Mouse (Mus musculus) kidney, postnatal 0 days (tissue): ENCODE measurements at regions not wholly inside any gene's neighbourhood (a gene's known extent, or its start where the extent isn't known, plus 50 kb on each side); places are given as distances from the start of the nearest gene placed in this dataset.
"Not testable (repeated sequence)": the region's sequence is repeated elsewhere in the genome, so short reads cannot be mapped to it uniquely, and the experiment has no call there.

Experiments
- ATAC-seq: fragments of 200-750 bp; cut with Nextera tagmentation; replicated peaks from 2 replicates; pipeline ENCODE4 v1.8.0; 2017; ENCODE audit warnings: low read depth, moderate number of reproducible peaks, moderate TSS enrichment, moderate library complexity; ENCODE audit not compliant: low FRiP score
- DNase-seq: peaks from one replicate; pipeline ENCODE4 v3.0.0-alpha.2; 2016; ENCODE audit warnings: low spot score
- H3K27ac ChIP-seq: fragments of 300-500 bp; sonication (generic); 2 replicates; pipeline ENCODE4 v1.5.1; 2014; ENCODE audit warnings: mild to moderate bottlenecking
- H3K27me3 ChIP-seq: fragments of 300-500 bp; sonication (generic); 2 replicates; pipeline ENCODE4 v1.6.1; 2014; ENCODE audit warnings: low read length, mixed read lengths; ENCODE audit not compliant: insufficient read depth
- H3K36me3 ChIP-seq: fragments of 300-500 bp; sonication (generic); 2 replicates; pipeline ENCODE4 v1.6.1; 2014; ENCODE audit warnings: low read length, mixed read lengths; ENCODE audit not compliant: insufficient read depth
- H3K4me1 ChIP-seq: fragments of 300-500 bp; sonication (generic); replicated peaks from 2 replicates; pipeline ENCODE4 v1.6.1; 2014; ENCODE audit warnings: antibody characterized with exemption, low read length, mixed read lengths; ENCODE audit not compliant: insufficient read depth
- H3K4me2 ChIP-seq: fragments of 300-500 bp; sonication (generic); 2 replicates; pipeline ENCODE4 v1.6.1; 2014; ENCODE audit warnings: mild to moderate bottlenecking, low read length, moderate library complexity, mixed read lengths
- H3K4me3 ChIP-seq: fragments of 300-500 bp; sonication (generic); replicated peaks from 2 replicates; pipeline ENCODE4 v1.5.1; 2014; ENCODE audit warnings: low read depth, low read length
- H3K9ac ChIP-seq: fragments of 300-500 bp; sonication (generic); 2 replicates; pipeline ENCODE4 v1.6.1; 2014; ENCODE audit warnings: low read depth, low read length
- H3K9me3 ChIP-seq: fragments of 300-500 bp; sonication (generic); replicated peaks from 2 replicates; pipeline ENCODE4 v1.6.1; 2016; ENCODE audit warnings: low read length, inconsistent platforms, mixed read lengths
- CTCF ChIP-seq: IDR thresholded peaks from 2 replicates; pipeline ENCODE4 v1.5.1; 2016; ENCODE audit warnings: antibody characterized with exemption, low read depth, mild to moderate bottlenecking, moderate library complexity
- WGBS: fragments of 180-500 bp; shearing (Covaris S2); extraction: QIAGEN DNeasy Blood & Tissue Kit; methylation state at CpG from one replicate; pipeline ENCODE4 v1.1.7; 2014; 5-methylcytosine and 5-hydroxymethylcytosine counted together

DNA sequence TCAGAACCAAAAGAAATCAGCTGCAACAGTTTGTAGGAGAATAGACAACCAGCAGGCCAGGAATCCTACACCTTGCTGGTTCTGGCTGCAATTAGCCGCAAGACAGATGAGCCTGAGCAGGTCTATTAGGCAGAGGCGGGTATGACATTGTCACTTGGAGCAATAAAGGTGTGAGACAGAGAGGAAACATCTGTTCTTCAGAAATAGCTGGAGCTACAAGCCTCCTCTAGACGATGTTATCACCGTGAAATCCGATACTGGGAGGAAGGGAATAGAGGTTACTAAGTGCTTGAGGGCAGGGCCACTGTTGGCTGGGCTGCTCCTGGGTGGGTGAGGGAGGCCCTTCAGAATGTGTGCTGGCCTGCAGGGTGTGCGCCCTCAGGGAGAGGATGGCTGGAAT is 135.8 kb upstream of the Sulf2 start:
- Histone ChIP-seq H3K9ac (no peak overlapping the region), H3K36me3 (no peaks in the 10 kb centered on the region), H3K4me1 (peaks cover 23% of the 10 kb centered on the region), H3K27me3 (no peaks in the 10 kb centered on the region), H3K4me3 (no peak overlapping the region), H3K9me3 (no peaks in the 10 kb centered on the region), H3K4me2 (no peak overlapping the region), H3K27ac (no peak overlapping the region)
- TF ChIP-seq CTCF, result no peak
- DNase-seq (peak; percentile 92), ATAC-seq (peak; percentile 81; the same call in 1 of the 2 replicates)
- WGBS, result 12% methylated on average over 6 of the region's 6 CpGs

DNA sequence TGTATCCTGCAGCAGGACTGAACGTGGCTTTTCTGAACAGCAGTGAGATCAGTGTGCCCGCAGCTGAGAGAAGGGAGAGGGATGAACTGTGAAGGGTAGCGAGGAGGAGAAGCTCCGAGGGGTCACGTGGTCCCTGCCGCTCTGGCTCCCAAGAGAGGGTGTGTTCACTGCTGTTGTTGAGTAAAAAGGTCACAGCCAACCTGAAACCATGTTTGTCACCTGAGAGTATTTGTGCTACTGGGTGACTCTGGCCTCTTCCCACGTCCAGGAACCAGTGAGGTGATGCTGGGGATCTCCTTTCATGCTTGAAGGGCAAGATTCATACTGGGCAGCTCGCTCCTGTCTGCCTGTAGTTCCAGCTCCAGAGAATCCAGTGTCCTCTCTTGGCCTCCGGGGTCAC is 135.4 kb upstream of the Sulf2 start:
- H3K4me1 ChIP-seq, result peaks cover 23% of the 10 kb centered on the region
- H3K4me3 ChIP-seq, result no peak overlapping the region
- DNase-seq, result peak; percentile 79
- no peaks in the 10 kb centered on the region for H3K27me3 ChIP-seq
- H3K27ac ChIP-seq, result no peak overlapping the region
- H3K4me2 ChIP-seq, result no peak overlapping the region
- no peaks in the 10 kb centered on the region for H3K9me3 ChIP-seq
- H3K9ac ChIP-seq, result no peak overlapping the region
- peak; percentile 27; the same call in 1 of the 2 replicates for ATAC-seq
- WGBS, result 30% methylated on average over 9 of the region's 9 CpGs
- no peaks in the 10 kb centered on the region for H3K36me3 ChIP-seq
- no peak for TF ChIP-seq CTCF

DNA sequence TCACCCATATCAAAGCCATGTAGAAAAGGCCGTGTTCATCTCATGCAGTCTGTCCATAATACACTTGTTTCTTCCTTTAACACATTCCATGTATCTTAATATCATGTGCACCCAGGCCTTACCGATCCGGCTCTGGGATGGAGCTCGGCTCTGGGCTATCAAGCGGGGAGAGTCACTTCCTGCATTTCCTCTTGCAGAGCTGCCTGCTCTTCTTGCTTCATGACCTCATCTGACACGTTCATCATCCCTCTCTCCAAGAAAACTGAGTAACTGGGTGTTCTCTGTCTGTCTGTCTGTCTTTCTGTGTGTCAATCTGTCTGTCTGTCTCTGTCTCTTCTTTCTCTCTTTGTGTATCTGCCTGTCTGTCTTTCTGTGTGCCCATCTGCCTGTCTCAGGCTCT is 133.7 kb upstream of the Sulf2 start:
- DNase-seq (peak; percentile 49), ATAC-seq (no peak)
- no peak overlapping the region for H3K4me3 ChIP-seq
- H3K4me1 ChIP-seq, result peaks cover 19% of the 10 kb centered on the region
- H3K4me2 ChIP-seq, result no peak overlapping the region
- no peaks in the 10 kb centered on the region for H3K36me3 ChIP-seq
- H3K27ac ChIP-seq, result no peak overlapping the region
- TF ChIP-seq CTCF, result no peak
- no peak overlapping the region for H3K9ac ChIP-seq
- 39% methylated on average over 6 of the region's 6 CpGs for WGBS
- no peaks in the 10 kb centered on the region for H3K27me3 ChIP-seq
- no peaks in the 10 kb centered on the region for H3K9me3 ChIP-seq

DNA sequence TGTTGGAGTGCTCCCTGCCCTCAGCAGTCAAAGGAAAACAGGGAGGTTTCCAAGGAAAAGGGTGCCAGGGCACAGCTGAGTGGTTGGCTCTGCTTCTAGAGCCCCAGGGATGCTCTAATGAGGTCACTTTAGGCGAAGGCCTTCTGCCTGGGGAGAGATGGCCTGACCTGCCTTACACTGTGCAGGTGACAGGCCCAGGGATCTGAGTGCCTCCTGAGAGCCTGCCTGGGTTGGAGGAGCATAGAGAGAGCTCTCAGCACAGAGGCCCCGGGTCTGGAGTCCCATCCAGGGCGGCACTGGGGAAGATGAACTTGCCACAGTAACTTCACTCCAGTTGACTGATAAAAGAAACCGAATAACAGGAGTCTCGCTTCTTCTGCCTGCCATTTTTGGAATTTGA is 125.7 kb upstream of the Sulf2 start:
- not testable (repeated sequence) for H3K4me1 ChIP-seq, H3K9ac ChIP-seq, DNase-seq, H3K9me3 ChIP-seq, H3K27ac ChIP-seq, H3K27me3 ChIP-seq, H3K4me2 ChIP-seq, H3K4me3 ChIP-seq, H3K36me3 ChIP-seq
- WGBS, result no CpG with 5 or more reads among the region's 5 CpGs
- ATAC-seq, result peak; percentile 43; the same call in 1 of the 2 replicates

DNA sequence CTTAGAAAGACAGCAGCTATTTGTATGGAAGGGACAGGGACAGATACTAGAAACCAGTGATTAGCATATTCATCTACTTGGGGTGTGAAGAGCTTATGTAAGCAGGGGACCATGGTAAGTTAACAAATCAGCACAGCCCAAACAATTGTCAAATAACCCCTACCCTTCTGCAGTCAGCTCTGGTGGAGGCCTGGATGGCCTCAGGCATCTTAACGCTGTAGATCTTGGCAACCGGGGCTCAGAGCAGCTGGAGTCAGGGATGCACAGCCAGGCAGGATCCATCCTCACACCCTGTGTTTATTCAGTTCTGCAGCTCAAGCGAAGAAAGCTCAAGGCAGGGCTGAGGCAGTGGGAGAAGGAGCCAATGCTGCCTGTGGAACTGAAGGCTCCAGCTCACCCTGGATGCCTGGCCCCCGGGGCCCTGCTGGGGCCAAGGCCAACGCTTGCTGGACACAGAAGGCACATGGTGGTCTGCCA is 125.2 kb upstream of the Sulf2 start:
- H3K27ac ChIP-seq, result no peak overlapping the region
- H3K4me3 ChIP-seq, result no peak overlapping the region
- H3K27me3 ChIP-seq, result no peaks in the 10 kb centered on the region
- no peaks in the 10 kb centered on the region for H3K4me1 ChIP-seq
- no peaks in the 10 kb centered on the region for H3K36me3 ChIP-seq
- H3K9ac ChIP-seq, result no peak overlapping the region
- no peaks in the 10 kb centered on the region for H3K9me3 ChIP-seq
- no peak overlapping the region for H3K4me2 ChIP-seq
- ATAC-seq (no peak), DNase-seq (peak; percentile 31)
- 36% methylated on average over 5 of the region's 5 CpGs for WGBS
- no peak for TF ChIP-seq CTCF

DNA sequence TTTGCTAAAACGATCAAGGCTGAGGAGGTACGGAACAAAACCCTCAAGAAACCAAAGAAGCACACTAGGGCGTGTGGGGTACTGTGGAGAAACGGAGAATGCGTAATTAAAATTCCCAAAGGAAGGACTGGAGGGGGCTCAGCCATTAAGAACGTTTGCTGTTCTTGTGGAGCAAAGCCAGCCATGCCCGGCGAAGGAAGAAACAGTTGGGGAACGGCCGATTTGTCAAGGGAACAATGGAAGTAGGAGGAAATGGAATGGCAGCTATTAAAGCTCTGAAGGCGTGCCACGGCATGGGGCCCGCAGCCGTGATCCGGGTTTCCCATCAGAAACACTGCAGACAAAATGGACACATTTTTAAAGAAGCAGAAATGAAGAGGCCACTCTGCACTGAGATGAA is 124.2 kb upstream of the Sulf2 start:
- no peak overlapping the region for H3K4me2 ChIP-seq
- no peak for DNase-seq

DNA sequence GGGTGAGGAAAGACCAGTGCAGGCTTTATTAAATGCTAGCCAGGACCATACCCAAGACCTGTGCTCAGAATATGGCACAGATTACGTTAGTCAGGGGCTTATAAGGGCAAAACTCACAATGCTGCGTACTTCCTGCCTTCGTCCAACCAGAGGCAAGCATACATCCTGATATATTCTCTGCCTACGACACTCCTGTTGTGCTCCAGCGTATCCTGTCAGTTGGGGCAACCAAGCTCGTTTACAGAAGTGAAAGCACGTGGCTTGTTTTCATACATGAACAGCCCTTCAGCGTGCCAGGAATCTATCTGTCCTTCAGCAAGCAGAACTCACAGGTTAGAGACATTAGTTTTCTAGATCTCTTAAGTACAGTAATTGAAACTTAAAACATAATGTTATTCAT is 119.9 kb upstream of the Sulf2 start:
- Histone ChIP-seq H3K27ac (no peak overlapping the region), H3K27me3 (no peaks in the 10 kb centered on the region), H3K36me3 (no peaks in the 10 kb centered on the region), H3K4me2 (no peak overlapping the region), H3K9ac (no peak overlapping the region), H3K4me3 (no peak overlapping the region), H3K4me1 (no peaks in the 10 kb centered on the region), H3K9me3 (no peaks in the 10 kb centered on the region)
- 84% methylated on average over 8 of the region's 8 CpGs for WGBS
- TF ChIP-seq CTCF, result no peak
- DNase-seq, result no peak
- no peak for ATAC-seq

More for the DNA sequence above, 124.2 kb upstream of the Sulf2 start:
- 85% methylated on average over 15 of the region's 15 CpGs for WGBS
- no peaks in the 10 kb centered on the region for H3K9me3 ChIP-seq
- no peak overlapping the region for H3K4me3 ChIP-seq
- H3K27me3 ChIP-seq, result no peaks in the 10 kb centered on the region
- no peaks in the 10 kb centered on the region for H3K4me1 ChIP-seq
- no peaks in the 10 kb centered on the region for H3K36me3 ChIP-seq
- H3K9ac ChIP-seq, result no peak overlapping the region
- H3K27ac ChIP-seq, result no peak overlapping the region
- TF ChIP-seq CTCF, result no peak
- ATAC-seq, result no peak
